Mouse (Mus musculus) urinary bladder, postnatal 4 days (tissue): Measurements from ENCODE around the gene Nudt3.

ENCODE experiments used
- DNase-seq, 2 experiments: peaks; one replicate each; pipeline ENCODE4 v3.0.0; 2021 to 2022; ENCODE audit warnings: low spot score in 2 of 2

Nudt3 gene

GRCm38 (mm10) chr17:27600286-27600685, 23.0 kb downstream of the Nudt3 start:
- DNase-seq, result no peak

- DNase-seq, result no peak
Measured at GRCm38 (mm10) chr17:27596376-27597190, 26.7 kb downstream of the Nudt3 start.

DNA sequence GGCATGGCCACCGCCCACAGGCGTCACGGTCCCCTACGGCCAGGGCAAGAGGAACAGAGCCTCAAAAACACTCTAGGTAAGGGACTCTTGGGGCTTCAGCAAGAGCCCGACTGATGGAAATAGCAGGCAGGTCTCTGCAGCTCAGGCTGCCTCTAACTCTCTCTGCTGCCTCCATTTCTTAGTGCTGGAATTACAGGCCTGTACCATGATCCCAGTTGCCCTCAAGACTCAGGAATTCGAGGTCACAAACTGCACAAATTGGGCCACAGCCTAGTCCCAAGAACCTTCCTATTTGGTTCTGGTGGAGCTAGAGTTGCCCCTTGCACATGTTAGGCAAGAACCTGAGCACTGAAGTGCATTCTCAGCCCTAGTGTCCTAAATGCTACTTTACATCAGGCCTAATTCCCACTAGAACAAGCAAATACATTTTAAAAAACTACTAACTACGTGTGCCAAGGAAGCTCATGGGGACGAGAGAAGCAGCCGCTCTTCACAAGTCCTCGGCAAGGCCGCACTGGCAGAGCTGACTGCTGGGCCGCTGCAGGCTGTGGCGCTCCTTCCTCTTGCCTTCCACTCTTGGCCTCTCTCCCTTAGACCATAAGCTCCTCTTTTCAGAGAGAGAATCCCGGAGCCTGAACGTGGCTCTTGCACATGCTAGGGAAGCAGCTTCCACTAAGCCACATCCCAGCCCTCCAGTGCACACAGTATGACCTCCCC, 27.5 kb downstream of the Nudt3 start:
- DNase-seq, result no peak

DNA sequence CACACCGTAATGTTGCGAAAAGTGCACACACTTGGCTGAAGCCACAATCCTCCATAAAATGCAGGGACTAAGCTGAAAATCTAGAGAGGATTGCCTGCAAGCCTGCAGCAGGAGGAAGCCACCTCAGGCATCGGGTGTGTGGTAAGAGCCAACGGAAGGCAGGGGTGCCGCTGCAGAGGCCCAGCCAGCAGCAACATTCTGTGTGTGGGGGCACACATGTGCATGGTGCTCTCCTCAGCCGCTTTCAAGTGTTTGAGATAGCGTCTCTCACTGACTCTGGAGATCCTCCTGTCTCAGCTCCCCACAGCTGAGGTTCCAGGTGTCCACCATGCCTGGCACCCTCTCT, 30.8 kb downstream of the Nudt3 start:
- DNase-seq, result no peak

DNA sequence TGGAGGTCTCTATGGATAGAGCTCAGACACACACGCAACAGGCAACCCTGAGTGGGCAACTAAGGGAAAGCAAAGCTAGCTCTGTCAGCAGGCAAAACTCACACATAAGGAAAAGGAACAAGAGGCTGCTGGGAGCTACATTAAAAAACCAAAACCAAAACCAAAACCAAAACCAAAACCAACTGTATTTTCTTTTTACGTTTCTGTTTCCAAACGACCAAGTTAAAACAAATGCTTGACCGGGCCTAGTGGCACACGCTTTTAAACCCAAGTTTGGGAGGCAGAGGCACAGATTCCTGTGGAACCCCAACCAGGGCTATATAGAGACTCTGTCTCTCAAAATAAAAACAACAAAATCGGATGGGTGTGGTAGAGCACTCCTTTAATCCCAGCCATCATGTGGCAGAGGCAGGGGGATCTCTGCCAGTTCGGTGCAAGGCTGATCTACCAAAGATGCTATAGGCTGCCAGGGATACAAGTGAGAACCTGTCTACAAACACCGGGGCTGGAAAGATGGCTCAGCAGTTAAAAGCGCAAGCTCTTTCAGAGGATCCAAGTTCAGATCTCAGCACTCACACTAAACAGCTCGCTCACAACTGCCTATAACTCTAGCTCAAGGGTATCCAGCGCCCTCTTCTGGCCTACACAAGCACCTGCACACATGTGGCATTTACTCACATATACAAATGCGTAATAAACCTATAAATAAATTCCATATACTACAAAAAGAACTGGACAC, 31.3 kb downstream of the Nudt3 start:
- DNase-seq, result no peak

DNA sequence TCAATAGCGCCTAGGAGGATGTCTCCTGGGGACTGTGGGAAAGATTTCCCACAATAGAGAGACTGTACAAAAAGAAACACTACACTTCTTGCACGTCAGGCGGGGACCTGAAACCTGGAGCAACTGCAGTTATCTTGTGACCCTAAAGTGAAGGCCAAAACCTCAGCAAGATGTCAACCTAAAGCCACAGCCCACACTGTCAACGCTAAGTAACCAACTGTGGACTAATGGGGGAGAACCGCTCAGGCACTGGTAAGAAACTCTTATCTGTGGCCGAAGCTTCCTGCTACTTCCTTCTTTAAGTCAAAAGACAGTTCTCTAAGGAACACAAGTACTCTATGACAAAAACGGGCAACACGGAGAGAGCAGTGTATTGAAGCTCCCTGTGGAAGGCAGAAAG, 35.1 kb downstream of the Nudt3 start:
- no peak for DNase-seq

DNA sequence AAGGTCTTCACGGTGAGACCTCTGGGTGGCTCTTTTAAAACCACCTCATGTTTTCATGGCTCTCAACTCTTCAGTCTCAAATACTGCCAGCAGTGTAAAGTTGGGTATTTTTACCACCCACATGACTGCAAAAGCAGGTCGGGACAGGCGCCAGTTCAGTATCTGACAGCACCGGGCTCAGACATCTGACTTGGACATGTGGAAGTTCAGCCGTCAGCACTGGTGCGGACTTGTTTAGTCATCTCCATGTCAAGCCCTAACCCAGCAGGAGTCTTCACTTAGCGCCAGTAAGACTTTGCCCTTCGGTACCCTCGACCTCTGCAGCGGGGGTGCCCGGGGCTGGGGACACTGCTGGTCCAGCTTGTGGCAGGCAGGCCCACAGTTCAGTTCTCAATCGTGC, 36.0 kb downstream of the Nudt3 start:
- DNase-seq, result no peak

- no peak for DNase-seq
Measured at GRCm38 (mm10) chr17:27586661-27587060, 36.6 kb downstream of the Nudt3 start.

DNA sequence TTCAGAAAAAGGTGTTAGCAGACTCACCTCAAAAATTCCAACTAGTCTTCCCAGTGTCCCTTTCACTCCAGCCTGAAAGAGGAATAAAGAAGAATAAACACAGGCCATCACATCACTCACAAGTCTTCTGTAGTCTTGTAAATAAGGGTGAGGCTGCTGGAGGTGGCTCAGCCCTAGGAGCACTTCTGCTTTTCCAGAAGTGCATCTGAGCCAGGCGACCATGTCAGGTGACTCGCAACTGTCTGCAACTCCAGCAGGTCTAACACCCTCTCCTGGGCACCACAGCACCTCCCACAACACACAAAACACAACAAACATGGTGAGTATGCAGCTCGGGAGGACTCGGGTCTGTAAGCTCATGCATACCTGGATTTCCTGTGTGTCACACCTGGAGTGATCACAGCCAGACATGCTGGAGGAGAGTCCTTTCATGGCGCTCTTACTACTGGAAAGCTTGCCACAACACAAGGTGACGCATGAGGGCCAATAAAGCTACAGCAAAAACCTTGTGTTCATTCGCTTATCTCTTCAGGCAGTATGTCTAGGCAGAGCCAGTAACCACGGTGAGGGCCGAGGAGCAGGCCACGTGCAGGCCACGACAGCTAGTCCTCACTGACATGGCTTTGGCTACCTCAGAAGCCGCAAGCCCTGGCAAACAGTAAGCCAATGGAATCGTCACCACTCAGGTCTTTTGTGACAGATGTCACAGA, 40.0 kb downstream of the Nudt3 start:
- DNase-seq, result no peak

DNA sequence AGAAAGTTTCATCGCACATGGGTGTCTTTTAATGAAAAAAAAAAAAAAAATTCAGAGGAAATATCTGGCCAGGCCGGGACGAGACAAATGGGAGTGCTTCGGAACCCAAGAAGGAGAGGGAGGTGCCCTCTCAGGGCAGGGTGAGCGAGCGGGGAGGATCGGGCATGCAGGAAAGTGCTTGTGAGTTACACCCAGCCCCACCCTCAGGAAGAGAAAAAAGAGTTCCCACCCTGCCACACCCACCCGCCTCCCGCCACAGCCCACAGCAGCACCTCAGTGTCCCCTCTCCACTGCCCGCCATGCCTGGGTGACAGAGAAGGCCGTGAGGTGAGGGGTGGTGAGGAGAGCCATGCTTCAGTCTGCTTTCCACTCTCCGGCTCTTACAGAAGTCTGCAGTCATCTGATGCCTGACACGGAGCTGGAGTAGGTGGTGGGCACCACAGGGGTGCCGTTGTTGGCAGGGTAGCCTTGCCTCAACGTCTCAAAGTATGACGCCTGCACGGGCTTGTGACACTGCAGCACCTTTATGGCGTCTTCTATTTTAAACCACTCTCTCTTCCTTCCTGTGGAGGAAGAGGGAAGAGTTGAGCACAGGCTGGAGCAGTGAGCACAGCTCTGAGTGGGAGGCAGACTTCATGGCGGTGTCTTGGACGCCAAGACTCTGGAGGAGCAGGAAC, 42.8 kb downstream of the Nudt3 start:
- DNase-seq, result no peak

- DNase-seq, result no peak
Measured at GRCm38 (mm10) chr17:27579816-27580215, 43.5 kb downstream of the Nudt3 start.

- no peak for DNase-seq
Measured at GRCm38 (mm10) chr17:27578487-27578886, 44.8 kb downstream of the Nudt3 start.

DNA sequence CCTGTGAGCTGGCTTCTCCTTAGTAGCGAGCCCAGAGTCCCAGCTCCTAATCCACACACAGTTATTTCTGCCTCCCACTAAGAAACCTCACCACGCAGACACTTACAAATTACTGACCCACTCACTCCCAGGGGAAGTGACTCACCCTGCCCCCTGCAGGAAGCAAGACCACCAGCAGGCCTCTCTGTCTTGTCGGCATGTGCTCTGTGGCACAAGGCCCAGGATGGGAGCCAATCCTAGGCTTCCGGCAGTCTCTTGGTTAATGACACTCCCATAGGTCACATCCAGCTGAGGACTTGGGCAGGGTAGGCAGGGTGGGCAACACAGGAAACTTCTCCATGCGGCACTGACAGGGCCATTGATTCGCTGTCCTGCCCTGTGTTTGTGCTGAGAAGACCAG, 45.8 kb downstream of the Nudt3 start:
- DNase-seq, result no peak

GRCm38 (mm10) chr17:27576056-27576455, 47.2 kb downstream of the Nudt3 start:
- no peak for DNase-seq

DNA sequence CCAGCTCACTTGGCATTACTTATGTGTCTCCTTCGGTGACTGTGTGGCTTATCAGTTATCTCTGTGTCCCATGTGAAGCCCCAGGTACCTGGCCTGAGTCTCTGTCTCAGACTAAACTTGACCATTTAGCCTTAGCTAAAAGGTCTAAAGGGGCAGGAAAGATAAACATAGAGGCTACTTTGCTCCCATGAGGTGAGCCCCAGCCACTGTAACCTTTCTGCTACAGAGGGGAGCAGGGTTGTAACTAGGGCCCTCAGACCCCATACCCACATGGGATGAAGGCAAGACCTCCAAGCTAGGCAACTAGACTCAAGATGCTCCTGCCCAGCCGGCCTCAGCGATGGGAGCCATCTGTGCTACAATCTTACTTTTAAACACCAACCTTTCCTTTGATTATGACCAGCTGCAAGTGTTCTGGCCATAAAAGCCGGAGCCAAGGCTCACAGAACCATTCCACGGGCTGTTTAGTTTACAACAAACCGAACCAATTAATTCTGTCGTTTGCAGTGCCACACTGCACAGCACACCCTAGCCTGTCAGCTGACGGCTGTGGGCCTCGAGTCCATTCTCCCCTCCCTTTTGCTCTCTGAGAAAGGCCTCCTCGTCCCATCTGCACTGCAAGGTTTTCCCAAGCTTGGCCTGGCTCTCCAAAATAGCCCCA, 48.0 kb downstream of the Nudt3 start:
- DNase-seq, result no peak

GRCm38 (mm10) chr17:27574470-27575115, 48.7 kb downstream of the Nudt3 start:
- DNase-seq, result peak; percentile 70 to 78

- DNase-seq, result no peak
Measured at GRCm38 (mm10) chr17:27573772-27574320, 49.4 kb downstream of the Nudt3 start.

GRCm38 (mm10) chr17:27571315-27571714, 52.0 kb downstream of the Nudt3 start:
- DNase-seq, result no peak

GRCm38 (mm10) chr17:27568228-27568627, 55.1 kb downstream of the Nudt3 start:
- DNase-seq, result no peak

- DNase-seq, result no peak
Measured at GRCm38 (mm10) chr17:27565942-27566267, 57.4 kb downstream of the Nudt3 start.
